Mouse (Mus musculus) lung, postnatal 4 days (tissue): Measurements from ENCODE around the gene Vmn2r76.
"Not testable (repeated sequence)": the region's sequence is repeated elsewhere in the genome, so short reads cannot be mapped to it uniquely, and the experiment has no call there.

Experiments
- DNase-seq, 2 experiments: peaks; one replicate each; pipeline ENCODE4 v3.0.0; 2021

The Vmn2r76 gene

GRCm38 (mm10) chr7:86246208-86246607 is at the start of gene Vmn2r76:
Vmn2r76 (minus strand) TSS chr7:86246308.
- no peak for DNase-seq

GRCm38 (mm10) chr7:86277072-86277471 is 31.0 kb upstream of the Vmn2r76 start, which contains the start of gene Olfr310:
Olfr310 (minus strand) TSS chr7:86277172.
- DNase-seq: no peak

GRCm38 (mm10) chr7:86211345-86211744 is 34.8 kb downstream of the Vmn2r76 start:
- DNase-seq: no peak

GRCm38 (mm10) chr7:86171678-86172077 is 74.4 kb downstream of the Vmn2r76 start, which contains the start of gene Vmn2r75:
Vmn2r75 (minus strand) TSS chr7:86171778.
- not testable (repeated sequence) for DNase-seq
